Mouse (Mus musculus): ENCODE measurements at regions not wholly inside any gene's neighbourhood (a gene's known extent, or its start where the extent isn't known, plus 50 kb on each side); places are given as distances from the start of the nearest gene placed in this dataset.

DNA sequence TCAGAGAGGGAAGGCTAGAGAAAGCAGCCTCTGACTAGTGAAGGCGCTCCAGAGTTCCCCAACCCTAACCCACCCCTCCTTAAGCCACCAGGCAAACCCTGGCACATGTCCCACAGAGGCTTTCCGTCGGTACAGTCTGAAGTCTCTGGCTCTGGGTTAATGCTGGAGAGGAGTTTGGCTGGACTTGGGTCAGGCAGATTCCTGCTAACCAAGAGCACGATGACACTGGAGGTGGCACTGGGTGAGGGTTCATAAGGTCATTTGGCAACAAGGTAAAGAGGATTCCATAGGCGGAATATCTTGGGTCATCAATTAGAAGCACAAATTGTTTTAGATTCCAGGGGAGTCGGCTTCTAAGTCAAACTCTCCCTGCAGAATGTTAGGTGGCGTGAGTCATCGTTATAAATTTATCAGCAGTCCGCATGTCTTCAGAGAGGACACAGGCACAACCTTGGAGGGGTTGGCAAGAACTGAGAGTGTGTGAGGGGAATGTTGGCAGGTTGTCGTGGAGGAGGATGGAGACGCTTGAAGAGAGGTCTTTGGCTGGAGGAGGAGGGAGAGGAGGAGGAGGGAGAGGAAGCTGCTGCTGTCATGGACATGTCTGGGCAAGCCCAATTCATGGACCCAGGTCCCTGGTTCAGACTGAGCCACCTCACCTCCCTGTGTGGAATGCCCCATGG is 138.4 kb downstream of the Utp6 start:
- no peak for DNase-seq

GRCm38 (mm10) chr11:79821986-79822385 is 140.2 kb downstream of the Utp6 start:
- no peak for DNase-seq

GRCm38 (mm10) chr11:79815156-79815555 is 147.0 kb downstream of the Utp6 start:
- DNase-seq: no peak

- DNase-seq: peak; percentile 90
Measured at GRCm38 (mm10) chr11:79806911-79807466, 155.2 kb downstream of the Utp6 start.

DNA sequence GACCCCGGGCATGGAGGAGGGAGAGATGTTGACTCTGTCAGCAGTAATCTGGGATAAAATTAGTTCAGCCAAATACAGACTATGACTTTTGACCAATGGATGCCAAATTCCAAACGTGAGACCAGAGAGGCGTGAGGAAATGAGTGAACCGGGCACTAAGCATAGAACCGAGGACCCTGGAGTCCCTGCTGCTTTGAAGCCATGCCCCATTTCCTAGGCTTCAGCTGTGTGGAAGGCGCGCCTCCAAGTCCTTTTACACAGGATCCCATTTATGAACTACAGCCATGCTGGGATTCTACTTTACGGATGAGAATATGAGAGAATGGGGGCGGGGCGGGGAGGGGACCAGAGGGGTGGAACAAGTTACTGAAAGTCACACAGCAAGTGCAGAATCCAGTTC is 155.8 kb downstream of the Utp6 start:
- DNase-seq: no peak

- peak; percentile 97 for DNase-seq
Measured at GRCm38 (mm10) chr11:79805981-79806415, 156.2 kb downstream of the Utp6 start.

DNA sequence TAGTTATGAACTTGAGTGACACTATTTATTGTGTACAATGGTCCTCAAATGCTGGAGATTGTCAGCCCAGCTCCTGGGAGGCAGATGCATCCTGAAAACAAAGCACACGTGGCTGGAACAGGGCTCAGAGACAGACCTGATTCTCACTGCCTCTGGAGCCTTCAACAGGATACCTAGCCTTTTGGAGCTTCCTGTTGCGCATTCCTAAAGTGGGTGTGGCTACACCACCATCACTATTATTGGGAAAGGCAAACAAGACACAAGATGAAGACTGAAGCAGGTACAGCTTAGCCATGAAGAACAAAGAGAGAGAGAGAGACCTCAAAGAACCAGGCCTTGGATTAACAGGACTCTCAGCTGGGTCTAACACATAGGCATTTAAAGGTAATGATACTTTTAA is 158.2 kb downstream of the Utp6 start:
- no peak for DNase-seq

DNA sequence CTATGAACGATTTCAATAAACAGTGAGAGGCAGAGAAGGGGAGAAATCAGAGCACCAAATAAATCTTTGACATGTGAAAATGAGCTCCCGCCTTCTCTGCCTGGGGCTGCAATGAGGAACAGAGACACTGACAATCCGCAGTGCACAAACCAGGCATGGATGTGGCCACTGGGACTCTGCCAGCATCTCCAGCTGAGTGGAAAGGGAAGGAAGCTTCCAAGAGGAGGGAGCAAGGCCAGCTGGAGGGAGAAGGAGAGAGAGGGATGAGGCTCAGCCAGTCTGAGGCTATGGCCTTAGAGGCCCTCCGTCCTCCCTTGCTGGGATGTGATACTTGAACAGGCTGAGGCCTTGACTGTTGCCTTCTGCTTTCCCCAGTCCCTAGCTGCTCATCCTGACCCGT is 159.2 kb downstream of the Utp6 start:
- DNase-seq: peak; percentile 98

- DNase-seq: peak; percentile 92
Measured at GRCm38 (mm10) chr11:79802566-79802965, 159.6 kb downstream of the Utp6 start.

DNA sequence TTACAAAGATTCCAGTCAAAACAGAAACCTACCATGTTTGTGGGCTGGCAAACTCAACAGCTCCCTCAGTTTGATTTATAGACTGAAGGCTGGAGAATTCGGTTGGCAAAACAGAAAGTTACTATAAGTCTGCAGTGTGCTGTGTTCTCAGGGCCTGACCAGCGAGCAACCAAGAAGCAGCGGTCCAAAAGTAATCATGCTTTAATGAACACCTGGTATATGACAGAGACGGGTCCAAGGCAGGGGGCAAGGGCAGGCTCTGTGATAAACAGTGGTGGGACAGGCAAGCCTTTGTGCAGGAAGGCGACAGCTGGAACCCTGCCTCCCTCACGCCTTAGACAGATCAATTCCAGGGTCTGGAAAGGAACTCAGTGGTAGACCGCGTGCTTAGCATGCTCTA is 161.9 kb downstream of the Utp6 start:
- DNase-seq: no peak

GRCm38 (mm10) chr11:79788251-79788741 is 173.9 kb downstream of the Utp6 start:
- peak; percentile 85 for DNase-seq

- DNase-seq: peak; percentile 71
Measured at GRCm38 (mm10) chr11:79787766-79788165, 174.4 kb downstream of the Utp6 start.

GRCm38 (mm10) chr11:79784071-79784470 is 178.1 kb downstream of the Utp6 start:
- DNase-seq: peak; percentile 55

- DNase-seq: peak; percentile 40
Measured at GRCm38 (mm10) chr11:79781966-79782365, 180.2 kb downstream of the Utp6 start.

GRCm38 (mm10) chr11:79779756-79780155 is 182.4 kb downstream of the Utp6 start:
- DNase-seq: peak; percentile 74

DNA sequence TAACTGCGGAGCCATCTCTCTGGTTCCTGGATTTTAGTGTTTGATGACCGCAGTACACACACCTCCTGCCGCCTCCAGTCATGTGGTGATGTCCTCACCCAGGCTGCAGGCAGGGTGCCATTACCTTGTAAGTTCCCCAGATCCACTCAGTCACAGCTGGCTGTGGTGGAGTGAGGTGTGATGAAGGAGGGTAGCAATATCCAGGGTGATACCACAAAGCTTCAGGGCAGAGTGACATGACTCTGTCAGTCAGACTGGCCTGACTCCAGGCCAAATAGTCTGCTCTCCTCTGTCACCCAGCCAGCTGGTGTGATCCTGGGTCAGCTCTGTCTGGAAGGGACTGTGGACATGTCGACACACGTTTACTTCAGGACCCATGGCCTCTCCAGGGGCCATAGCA is 183.7 kb downstream of the Utp6 start:
- DNase-seq: peak; percentile 94

GRCm38 (mm10) chr11:79777988-79778387 is 184.2 kb downstream of the Utp6 start:
- peak; percentile 93 for DNase-seq

DNA sequence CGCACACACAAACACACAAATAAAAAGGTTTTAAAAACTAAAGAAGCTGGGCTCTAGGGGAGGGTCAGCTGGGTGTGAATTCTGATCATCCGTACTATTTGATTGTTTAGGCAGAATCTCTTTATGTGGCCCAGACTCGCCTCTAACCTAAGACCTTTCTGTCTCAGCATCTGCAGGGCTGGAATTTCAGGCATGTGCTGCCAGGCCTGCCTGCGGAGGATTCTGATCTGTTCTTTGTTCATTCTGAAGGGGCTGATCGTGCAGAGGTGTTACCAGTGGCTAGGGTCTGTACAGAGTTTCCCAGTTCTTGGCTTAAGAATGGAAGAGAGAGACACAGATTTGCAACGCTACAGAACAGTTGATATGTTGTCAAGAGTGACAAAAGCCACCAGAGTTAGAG is 185.6 kb downstream of the Rab11fip4 start:
- DNase-seq: no peak

DNA sequence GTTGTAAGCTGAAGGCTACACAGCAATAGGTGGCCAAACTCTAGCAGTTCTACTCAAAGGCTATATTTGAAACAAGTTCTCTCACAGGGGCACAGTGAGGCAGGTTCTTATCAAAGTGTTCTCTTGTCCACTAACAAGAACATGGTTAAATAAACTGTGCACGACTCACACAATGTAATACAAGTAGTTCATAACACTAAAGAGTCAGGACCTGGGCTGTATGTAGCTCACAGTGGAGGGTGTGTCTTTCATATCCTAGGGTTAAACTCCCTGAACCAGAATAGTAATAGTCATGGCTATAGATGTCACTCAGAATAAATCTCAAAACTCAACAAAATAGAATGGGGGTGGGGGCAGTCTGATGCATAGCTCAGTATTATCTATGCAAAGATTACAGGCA is 182.7 kb downstream of the Rab11fip4 start:
- no peak for DNase-seq

DNA sequence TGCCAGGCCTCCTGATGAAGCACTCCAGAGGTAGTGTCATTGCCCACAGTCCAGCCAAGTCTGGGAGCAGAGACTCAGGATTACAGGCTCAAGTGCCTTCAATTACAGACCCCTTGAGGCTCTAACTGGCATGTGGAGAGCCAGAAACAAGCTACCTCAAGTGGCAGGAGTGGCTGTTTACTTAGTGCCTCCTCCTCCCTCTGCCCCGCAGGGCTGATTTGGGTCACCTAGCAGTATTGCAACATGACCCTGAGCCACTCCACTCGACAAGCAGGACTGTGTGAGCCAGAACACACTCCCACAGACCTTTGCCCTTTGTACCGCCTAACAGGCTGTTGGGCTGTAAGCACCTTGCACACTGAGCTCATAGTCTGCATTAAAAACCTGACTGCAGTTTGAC is 180.4 kb downstream of the Rab11fip4 start:
- peak; percentile 96 for DNase-seq

GRCm38 (mm10) chr11:79767111-79767510 is 176.1 kb downstream of the Rab11fip4 start:
- peak; percentile 52 for DNase-seq

GRCm38 (mm10) chr11:79766036-79766435 is 175.0 kb downstream of the Rab11fip4 start:
- peak; percentile 58 for DNase-seq

GRCm38 (mm10) chr11:79765396-79765795 is 174.4 kb downstream of the Rab11fip4 start:
- peak; percentile 64 for DNase-seq

- DNase-seq: peak; percentile 66
Measured at GRCm38 (mm10) chr11:79764026-79764425, 173.0 kb downstream of the Rab11fip4 start.

DNA sequence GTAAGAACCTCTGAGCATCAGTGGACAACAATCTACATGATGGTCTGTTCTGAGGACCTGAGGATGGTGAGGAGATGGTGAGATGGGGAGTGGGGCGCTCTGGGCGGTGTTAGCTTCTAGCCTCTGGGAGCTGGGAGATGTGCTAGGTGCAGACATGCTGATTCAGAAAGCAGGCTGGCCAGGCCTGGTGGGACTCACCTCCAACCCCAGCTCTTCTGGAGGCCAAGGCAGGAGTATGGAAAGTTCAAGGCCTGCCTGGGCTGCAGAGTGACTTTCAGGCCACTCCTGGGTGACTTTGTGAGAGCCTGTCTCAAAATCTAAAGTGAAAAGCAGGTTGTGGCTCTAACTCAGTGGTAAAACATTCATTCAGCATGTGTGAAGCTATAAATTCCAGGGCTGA is 171.6 kb downstream of the Rab11fip4 start:
- peak; percentile 66 for DNase-seq

Measured in heart, adult 11 months (tissue).